Mouse (Mus musculus): Measurements from ENCODE around the gene Orai2.
"Not testable (repeated sequence)": the region's sequence is repeated elsewhere in the genome, so short reads cannot be mapped to it uniquely, and the experiment has no call there.

The Orai2 gene

GRCm38 (mm10) chr5:136173606-136174463 is 3.3 kb upstream of the Orai2 start:
- DNase-seq (ENCODE audit: low spot score): no peak

- DNase-seq (ENCODE audit: low spot score): no peak
Observed at GRCm38 (mm10) chr5:136172939-136173338, 2.4 kb upstream of the Orai2 start.

- no peak for DNase-seq (ENCODE audit: low spot score)
Observed at GRCm38 (mm10) chr5:136171363-136172341, 1.1 kb upstream of the Orai2 start.

GRCm38 (mm10) chr5:136169626-136170511 is 644 bp downstream of the Orai2 start:
- no peak for DNase-seq (ENCODE audit: low spot score)

- no peak for DNase-seq (ENCODE audit: low spot score)
Observed at GRCm38 (mm10) chr5:136168071-136168470, 2.4 kb downstream of the Orai2 start.

GRCm38 (mm10) chr5:136167296-136167695 is 3.2 kb downstream of the Orai2 start:
- DNase-seq (ENCODE audit: low spot score): no peak

GRCm38 (mm10) chr5:136165246-136165645 is 5.3 kb downstream of the Orai2 start:
- no peak for DNase-seq (ENCODE audit: low spot score)

- no peak for DNase-seq (ENCODE audit: low spot score)
Observed at GRCm38 (mm10) chr5:136163807-136164474, 6.6 kb downstream of the Orai2 start.

- not testable (repeated sequence) for DNase-seq (ENCODE audit: low spot score)
Observed at GRCm38 (mm10) chr5:136160084-136160483, 10.4 kb downstream of the Orai2 start.

- DNase-seq (ENCODE audit: low spot score): no peak
Observed at GRCm38 (mm10) chr5:136155399-136155798, 15.1 kb downstream of the Orai2 start.

GRCm38 (mm10) chr5:136152365-136152764 is 18.1 kb downstream of the Orai2 start:
- DNase-seq (ENCODE audit: low spot score): no peak

GRCm38 (mm10) chr5:136149134-136149576 is 21.4 kb downstream of the Orai2 start:
- not testable (repeated sequence) for DNase-seq (ENCODE audit: low spot score)

- DNase-seq (ENCODE audit: low spot score): no peak
Observed at GRCm38 (mm10) chr5:136147704-136148103, 22.8 kb downstream of the Orai2 start.

GRCm38 (mm10) chr5:136146936-136147335 is 23.6 kb downstream of the Orai2 start:
- no peak for DNase-seq (ENCODE audit: low spot score)

- DNase-seq (ENCODE audit: low spot score): no peak
Observed at GRCm38 (mm10) chr5:136144606-136145430, 25.7 kb downstream of the Orai2 start.

- DNase-seq (ENCODE audit: low spot score): no peak
Observed at GRCm38 (mm10) chr5:136143161-136143755, 27.3 kb downstream of the Orai2 start.

GRCm38 (mm10) chr5:136142746-136143145 is 27.8 kb downstream of the Orai2 start:
- DNase-seq (ENCODE audit: low spot score): no peak

- DNase-seq (ENCODE audit: low spot score): no peak
Observed at GRCm38 (mm10) chr5:136140057-136140482, 30.4 kb downstream of the Orai2 start.

- DNase-seq (ENCODE audit: low spot score): no peak
Observed at GRCm38 (mm10) chr5:136139393-136139792, 31.1 kb downstream of the Orai2 start.
